Mouse (Mus musculus) testis, adult 2 months (tissue): Measurements from ENCODE around the gene Orm1.

Experiments
- CTCF ChIP-seq: fragments of 200-500 bp; IDR thresholded peaks from 2 replicates; pipeline ENCODE4 v1.5.1; 2012; ENCODE audit warnings: low read depth, mild to moderate bottlenecking, inconsistent platforms, low read length, moderate library complexity; ENCODE audit not compliant: control insufficient read depth, insufficient read depth, insufficient replicate concordance
- POLR2A ChIP-seq: fragments of 200-500 bp; IDR thresholded peaks from 2 replicates; pipeline ENCODE4 v1.6.1; 2012; ENCODE audit warnings: low read depth, mild to moderate bottlenecking, inconsistent platforms, low read length, moderate library complexity; ENCODE audit not compliant: control insufficient read depth

- no peak for TF ChIP-seq POLR2A
- TF ChIP-seq CTCF, result no peak
These were observed 1.9 kb upstream of the Orm1 start for GRCm38 (mm10) chr4:63342491-63342890.
